Mouse (Mus musculus) right cerebral cortex, postnatal 14 days (tissue): Measurements from ENCODE around the gene Fggy.

Source experiments
- DNase-seq: peaks from one replicate; pipeline ENCODE4 v3.0.0; 2022

Fggy gene

GRCm38 (mm10) chr4:95733397-95734249 is 176.3 kb downstream of the Fggy start:
- no peak for DNase-seq

- no peak for DNase-seq
Observed at GRCm38 (mm10) chr4:95735967-95736366, 178.7 kb downstream of the Fggy start.

- DNase-seq, result no peak
Observed at GRCm38 (mm10) chr4:95736674-95737073, 179.4 kb downstream of the Fggy start.

- no peak for DNase-seq
Observed at GRCm38 (mm10) chr4:95738179-95738578, 180.9 kb downstream of the Fggy start.

- no peak for DNase-seq
Observed at GRCm38 (mm10) chr4:95738725-95739124, 181.4 kb downstream of the Fggy start.

- DNase-seq, result no peak
Observed at GRCm38 (mm10) chr4:95741115-95741734, 183.9 kb downstream of the Fggy start.

GRCm38 (mm10) chr4:95742986-95743385 is 185.7 kb downstream of the Fggy start:
- peak; percentile 9 for DNase-seq

GRCm38 (mm10) chr4:95746954-95747353 is 189.6 kb downstream of the Fggy start:
- DNase-seq, result no peak

- no peak for DNase-seq
Observed at GRCm38 (mm10) chr4:95747415-95748202, 190.3 kb downstream of the Fggy start.

- DNase-seq, result no peak
Observed at GRCm38 (mm10) chr4:95750186-95750585, 192.9 kb downstream of the Fggy start.

- no peak for DNase-seq
Observed at GRCm38 (mm10) chr4:95752538-95753188, 195.4 kb downstream of the Fggy start.

GRCm38 (mm10) chr4:95759027-95759731 is 201.9 kb downstream of the Fggy start:
- no peak for DNase-seq

GRCm38 (mm10) chr4:95765359-95765758 is 208.1 kb downstream of the Fggy start:
- DNase-seq, result no peak

- DNase-seq, result no peak
Observed at GRCm38 (mm10) chr4:95770469-95770868, 213.2 kb downstream of the Fggy start.

- no peak for DNase-seq
Observed at GRCm38 (mm10) chr4:95771542-95771941, 214.2 kb downstream of the Fggy start.

- no peak for DNase-seq
Observed at GRCm38 (mm10) chr4:95771945-95772344, 214.6 kb downstream of the Fggy start.

GRCm38 (mm10) chr4:95772663-95773062 is 215.4 kb downstream of the Fggy start:
- DNase-seq, result no peak

- no peak for DNase-seq
Observed at GRCm38 (mm10) chr4:95775574-95775973, 218.3 kb downstream of the Fggy start.

- no peak for DNase-seq
Observed at GRCm38 (mm10) chr4:95777839-95778238, 220.5 kb downstream of the Fggy start.

- no peak for DNase-seq
Observed at GRCm38 (mm10) chr4:95778528-95778927, 221.2 kb downstream of the Fggy start.

- DNase-seq, result no peak
Observed at GRCm38 (mm10) chr4:95784146-95784895, 227.0 kb downstream of the Fggy start.

GRCm38 (mm10) chr4:95787609-95788008 is 230.3 kb downstream of the Fggy start:
- DNase-seq, result no peak
